8 mouse cellular contexts compared by ENCODE assay signal in the genomic region with DNA sequence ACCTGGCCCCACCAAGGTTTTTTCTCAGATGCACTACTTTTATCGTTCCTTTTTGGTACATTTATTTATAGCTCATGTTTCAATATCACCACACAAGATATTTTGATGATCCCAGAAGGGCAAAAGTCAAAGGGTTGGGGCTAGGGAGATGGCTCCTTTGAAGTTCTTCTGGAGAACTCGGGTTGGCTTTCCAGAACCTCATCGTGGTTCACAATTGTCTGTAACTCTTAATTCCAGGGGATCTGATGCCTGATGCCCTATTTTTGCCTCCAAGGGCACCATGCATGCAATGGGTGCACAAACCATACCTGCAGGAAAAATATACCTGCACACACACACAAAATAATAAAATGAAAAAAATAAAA. TPM values are rescaled to one million over a fixed set of nuclear protein-coding genes. Genes with fewer than 3 reads are reported as not detected.
A peak's percentile ranks its signal among the peaks of the same experiment; 100 is the strongest.
DNase-seq lines count a peak whose midpoint lies in the region; ATAC-seq and TF ChIP-seq lines count a peak whose summit lies in the region.

No protein-coding gene starts in this region.

- no peak for TF ChIP-seq EP300 in liver, postnatal 0 days (IDR thresholded peaks at IDR 0.05; ENCODE audit: low read depth)

- peak overlapping the region; percentile 94 for H3K4me3 ChIP-seq in heart, embryonic 12.5 days
- peak overlapping the region; percentile 95 for H3K4me3 ChIP-seq in E14TG2a.4 (replicated peaks; ENCODE audit: low read length)
- peak overlapping the region; percentile 86 for H3K4me3 ChIP-seq in hindbrain, embryonic 10.5 days
- peak overlapping the region; percentile 73 for H3K4me3 ChIP-seq in liver, postnatal 0 days (ENCODE audit: low read depth, low read length)

- H3K4me1 ChIP-seq in heart, embryonic 12.5 days (replicated peaks) = peaks cover 8% of the 10 kb centered on the region
- peaks cover 12% of the 10 kb centered on the region for H3K4me1 ChIP-seq in E14TG2a.4 (replicated peaks; ENCODE audit: low read depth, low read length)
- H3K4me1 ChIP-seq in hindbrain, embryonic 10.5 days (replicated peaks) = peaks cover 14% of the 10 kb centered on the region
- H3K4me1 ChIP-seq in liver, postnatal 0 days (ENCODE audit: insufficient read depth) = peaks cover 5% of the 10 kb centered on the region; the same call in 1 of the 2 replicates

- TF ChIP-seq CTCF in E14TG2a.4 (conservative IDR thresholded peaks at IDR 0.05; ENCODE audit: low read length) = no peak
- no peak for TF ChIP-seq CTCF in liver, postnatal 0 days (IDR thresholded peaks at IDR 0.05; ENCODE audit: low read depth)

- peaks cover 14% of the 10 kb centered on the region for H3K36me3 ChIP-seq in heart, embryonic 12.5 days
- H3K36me3 ChIP-seq in E14TG2a.4 (ENCODE audit: insufficient read depth, low read length) = peaks cover 14% of the 10 kb centered on the region
- H3K36me3 ChIP-seq in hindbrain, embryonic 10.5 days = peaks cover 19% of the 10 kb centered on the region
- H3K36me3 ChIP-seq in liver, postnatal 0 days (replicated peaks; ENCODE audit: insufficient read depth, low read length) = peaks cover 5% of the 10 kb centered on the region; the same call in 1 of the 2 replicates

- 44% methylated on average over 3 of the region's 3 CpGs for WGBS in heart, embryonic 12.5 days
- 34% methylated on average over 3 of the region's 3 CpGs for WGBS in hindbrain, embryonic 10.5 days
- WGBS in liver, postnatal 0 days (ENCODE audit: insufficient replicate concordance) = 30% methylated on average over 3 of the region's 3 CpGs

- no peak for ATAC-seq in heart, embryonic 12.5 days (ENCODE audit: insufficient number of reproducible peaks, low FRiP score)
- no peak for ATAC-seq in liver, postnatal 0 days
- no peak for ATAC-seq in monocyte, adult 5-6 weeks (replicated peaks; ENCODE audit: insufficient number of reproducible peaks, low FRiP score, low TSS enrichment, poor library complexity, severe bottlenecking)

- intact Hi-C loops in heart, postnatal 14 days (cut with DNase I) = no loop called here
- intact Hi-C loops in gastrocnemius, postnatal 14 days (cut with DNase I; ENCODE audit: low total_unique reads) = no loop called here

- no peaks in the 10 kb centered on the region for H3K9me3 ChIP-seq in heart, embryonic 12.5 days (replicated peaks)
- no peaks in the 10 kb centered on the region for H3K9me3 ChIP-seq in E14TG2a.4 (ENCODE audit: low read length)
- H3K9me3 ChIP-seq in hindbrain, embryonic 10.5 days = no peaks in the 10 kb centered on the region
- no peaks in the 10 kb centered on the region for H3K9me3 ChIP-seq in liver, postnatal 0 days (ENCODE audit: low read length)

- peak overlapping the region; percentile 78 for H3K4me2 ChIP-seq in heart, embryonic 12.5 days
- H3K4me2 ChIP-seq in liver, postnatal 0 days (ENCODE audit: low read depth, low read length) = peak overlapping the region; percentile 81

- H3K27ac ChIP-seq in heart, embryonic 12.5 days (ENCODE audit: poor library complexity, severe bottlenecking) = no peak overlapping the region
- peak overlapping the region; percentile 96 for H3K27ac ChIP-seq in hindbrain, embryonic 10.5 days
- no peak overlapping the region for H3K27ac ChIP-seq in liver, postnatal 0 days (ENCODE audit: low read depth)

- DNase-seq in heart, postnatal 14 days = no peak
- no peak for DNase-seq in hindbrain, embryonic 10.5 days (ENCODE audit: low spot score)
- DNase-seq in liver, postnatal 0 days = no peak
- DNase-seq in frontal cortex, postnatal 10 days (ENCODE audit: low spot score in 2 of 2) = no peak
- no peak for DNase-seq in gastrocnemius, postnatal 14 days

- H3K27me3 ChIP-seq in heart, embryonic 12.5 days (replicated peaks) = no peaks in the 10 kb centered on the region
- no peaks in the 10 kb centered on the region for H3K27me3 ChIP-seq in E14TG2a.4 (ENCODE audit: insufficient read depth, low read length)
- H3K27me3 ChIP-seq in hindbrain, embryonic 10.5 days (ENCODE audit: insufficient read depth, poor library complexity, severe bottlenecking) = no peaks in the 10 kb centered on the region
- H3K27me3 ChIP-seq in liver, postnatal 0 days (ENCODE audit: insufficient read depth, low read length) = no peaks in the 10 kb centered on the region

- no peak overlapping the region for H3K9ac ChIP-seq in heart, embryonic 12.5 days
- H3K9ac ChIP-seq in liver, postnatal 0 days (replicated peaks) = no peak overlapping the region

RNA-seq across cellular contexts. Expression of gene Zfp799, which starts 0.3 kb away (rescaled TPM):
- polyA plus RNA-seq in heart, embryonic 12.5 days (2016; fragmentation: Nextera tagmentation; extraction: Ambion mirVana) = 8.7 and 8.8 TPM in 2 replicates
- total RNA-seq in heart, postnatal 14 days (2021) = 10 to 100 TPM; 11.8 to 12.0 TPM
- 12.9 and 14.5 TPM in 2 replicates for polyA plus RNA-seq in hindbrain, embryonic 10.5 days (2016; fragmentation: Nextera tagmentation; extraction: Ambion mirVana)
- 1.6 and 2.0 TPM in 2 replicates for polyA plus RNA-seq in liver, postnatal 0 days (2015; fragmentation: Nextera tagmentation; extraction: Ambion mirVana)
- 4.2 to 8.3 TPM (median 6.1 TPM) in 3 replicates for total RNA-seq in monocyte, adult 5-6 weeks (2017)
- 1 to 10 TPM; 6.3 to 7.7 TPM for total RNA-seq in gastrocnemius, postnatal 14 days (2021)

RNA-seq across cellular contexts. Expression of gene Zfp811, which starts 20.7 kb away (rescaled TPM):
- 0.96 and 1.7 TPM in 2 replicates for polyA plus RNA-seq in heart, embryonic 12.5 days (2016; fragmentation: Nextera tagmentation; extraction: Ambion mirVana)
- under 1 TPM; 0.22 to 0.24 TPM for total RNA-seq in heart, postnatal 14 days (2021)
- polyA plus RNA-seq in hindbrain, embryonic 10.5 days (2016; fragmentation: Nextera tagmentation; extraction: Ambion mirVana) = 26.1 and 33.1 TPM in 2 replicates
- polyA plus RNA-seq in liver, postnatal 0 days (2015; fragmentation: Nextera tagmentation; extraction: Ambion mirVana) = 0.02 TPM in 1 of 2 replicates, not detected in the other
- 0.19 TPM in 1 of 3 replicates, not detected in the others for total RNA-seq in monocyte, adult 5-6 weeks (2017)
- under 1 TPM; 0.18 to 0.33 TPM for total RNA-seq in gastrocnemius, postnatal 14 days (2021)

RNA-seq across cellular contexts. Expression of gene Zfp871, which starts 42.3 kb away (rescaled TPM):
- polyA plus RNA-seq in heart, embryonic 12.5 days (2016; fragmentation: Nextera tagmentation; extraction: Ambion mirVana) = 27.6 and 28.5 TPM in 2 replicates
- total RNA-seq in heart, postnatal 14 days (2021) = 10 to 100 TPM; 36.0 to 40.5 TPM
- 38.6 and 45.4 TPM in 2 replicates for polyA plus RNA-seq in hindbrain, embryonic 10.5 days (2016; fragmentation: Nextera tagmentation; extraction: Ambion mirVana)
- 8.2 and 11.0 TPM in 2 replicates for polyA plus RNA-seq in liver, postnatal 0 days (2015; fragmentation: Nextera tagmentation; extraction: Ambion mirVana)
- 48.5 to 60.7 TPM (median 59.6 TPM) in 3 replicates for total RNA-seq in monocyte, adult 5-6 weeks (2017)
- 10 to 100 TPM; 22.2 to 24.0 TPM for total RNA-seq in gastrocnemius, postnatal 14 days (2021)
